Mouse (Mus musculus) kidney, embryonic 14.5 days (tissue): Measurements from ENCODE around the gene Txn1. TPM values are rescaled to one million over a fixed set of nuclear protein-coding genes. Genes with fewer than 3 reads are reported as not detected.
A peak's percentile ranks its signal among the peaks of the same experiment; 100 is the strongest.

Source experiments
- ATAC-seq: fragments of 200-750 bp; cut with Nextera tagmentation; 2 replicates; pipeline ENCODE4 v1.8.0; 2017; ENCODE audit warnings: moderate number of reproducible peaks, mild to moderate bottlenecking, moderate TSS enrichment, moderate library complexity; ENCODE audit not compliant: low FRiP score, low TSS enrichment
- H3K27ac ChIP-seq: fragments of 300-500 bp; sonication (generic); 2 replicates; pipeline ENCODE4 v1.5.1; 2014; ENCODE audit warnings: low read depth, mild to moderate bottlenecking, low read length, moderate library complexity, mixed read lengths
- H3K27me3 ChIP-seq: fragments of 300-500 bp; sonication (generic); 2 replicates; pipeline ENCODE4 v1.6.1; 2014; ENCODE audit warnings: mild to moderate bottlenecking, low read length; ENCODE audit not compliant: control insufficient read depth, insufficient read depth
- H3K36me3 ChIP-seq: fragments of 300-500 bp; sonication (generic); 2 replicates; pipeline ENCODE4 v1.6.1; 2014; ENCODE audit warnings: low read length, mixed read lengths; ENCODE audit not compliant: control insufficient read depth, insufficient read depth
- H3K4me1 ChIP-seq: fragments of 300-500 bp; sonication (generic); 2 replicates; pipeline ENCODE4 v1.6.1; 2014; ENCODE audit warnings: low read length, mixed read lengths; ENCODE audit not compliant: control insufficient read depth, insufficient read depth
- H3K4me2 ChIP-seq: fragments of 300-500 bp; sonication (generic); replicated peaks from 2 replicates; pipeline ENCODE4 v1.6.1; 2014; ENCODE audit warnings: low read depth, mild to moderate bottlenecking, low read length
- H3K4me3 ChIP-seq: fragments of 300-500 bp; sonication (generic); 2 replicates; pipeline ENCODE4 v1.5.1; 2014; ENCODE audit warnings: mild to moderate bottlenecking, low read length
- H3K9ac ChIP-seq: fragments of 300-500 bp; sonication (generic); 2 replicates; pipeline ENCODE4 v1.6.1; 2014; ENCODE audit warnings: low read depth, mild to moderate bottlenecking, low read length, moderate library complexity
- H3K9me3 ChIP-seq: fragments of 300-500 bp; sonication (generic); 2 replicates; pipeline ENCODE4 v1.6.1; 2016; ENCODE audit warnings: low read length; ENCODE audit not compliant: control insufficient read depth
- WGBS: fragments of 180-500 bp; shearing (Covaris S2); extraction: QIAGEN DNeasy Blood & Tissue Kit; methylation state at CpG from one replicate; pipeline ENCODE4 v1.1.7; 2014; 5-methylcytosine and 5-hydroxymethylcytosine counted together
- polyA plus RNA-seq: library from polyadenylated mRNA; unstranded; fragments of >200 nt; fragmentation: Nextera tagmentation; extraction: Ambion mirVana; gene quantifications from 2 replicates; pipeline ENCODE4 v1.2.1, GENCODE M21; 2014

Gene Txn1
- polyA plus RNA-seq, 1 experiment from 2014 or later, result 493 TPM

GRCm38 (mm10) chr4:57927464-57928205, 28.6 kb downstream of the Txn1 start:
- Histone ChIP-seq H3K9me3 (no peaks in the 10 kb centered on the region), H3K4me3 (no peak overlapping the region), H3K4me1 (no peaks in the 10 kb centered on the region), H3K4me2 (no peak overlapping the region), H3K9ac (no peak overlapping the region), H3K27ac (no peak overlapping the region), H3K36me3 (no peaks in the 10 kb centered on the region), H3K27me3 (no peaks in the 10 kb centered on the region)
- WGBS, result 25% methylated on average over 3 of the region's 3 CpGs
- ATAC-seq, result 0 out of 2 replicates have a peak, but pooled peaks have one; percentile 43

- ATAC-seq, result no peak
- 86% methylated on average over 6 of the region's 6 CpGs for WGBS
- 0 out of 2 replicates have a peak, but pooled peaks cover 3% of the 10 kb centered on the region for H3K4me1 ChIP-seq
These were observed 31.6 kb downstream of the Txn1 start for GRCm38 (mm10) chr4:57924556-57925071.

GRCm38 (mm10) chr4:57922171-57922570, 34.0 kb downstream of the Txn1 start:
- 49% methylated on average over 5 of the region's 5 CpGs for WGBS

More at GRCm38 (mm10) chr4:57924556-57925071, 31.6 kb downstream of the Txn1 start:
- no peak overlapping the region for H3K4me3 ChIP-seq
- no peaks in the 10 kb centered on the region for H3K36me3 ChIP-seq
- no peak overlapping the region for H3K27ac ChIP-seq
- no peaks in the 10 kb centered on the region for H3K9me3 ChIP-seq
- no peaks in the 10 kb centered on the region for H3K27me3 ChIP-seq
- H3K9ac ChIP-seq, result no peak overlapping the region
- no peak overlapping the region for H3K4me2 ChIP-seq

GRCm38 (mm10) chr4:57920522-57920921, 35.7 kb downstream of the Txn1 start:
- H3K4me3 ChIP-seq, result no peak overlapping the region
- H3K9me3 ChIP-seq, result no peaks in the 10 kb centered on the region
- ATAC-seq, result no peak
- H3K9ac ChIP-seq, result no peak overlapping the region
- WGBS, result 100% methylated on average over 1 of the region's 1 CpGs
- H3K36me3 ChIP-seq, result no peaks in the 10 kb centered on the region
- H3K4me2 ChIP-seq, result no peak overlapping the region
- no peak overlapping the region for H3K27ac ChIP-seq
- H3K4me1 ChIP-seq, result peaks cover 4% of the 10 kb centered on the region; the same call in 1 of the 2 replicates
- no peaks in the 10 kb centered on the region for H3K27me3 ChIP-seq

More at GRCm38 (mm10) chr4:57922171-57922570, 34.0 kb downstream of the Txn1 start:
- no peaks in the 10 kb centered on the region for H3K9me3 ChIP-seq
- no peaks in the 10 kb centered on the region for H3K27me3 ChIP-seq
- no peak overlapping the region for H3K4me2 ChIP-seq
- no peaks in the 10 kb centered on the region for H3K36me3 ChIP-seq
- no peak overlapping the region for H3K4me3 ChIP-seq
- H3K27ac ChIP-seq, result no peak overlapping the region
- H3K4me1 ChIP-seq, result 0 out of 2 replicates have a peak, but pooled peaks cover 3% of the 10 kb centered on the region
- H3K9ac ChIP-seq, result no peak overlapping the region
- ATAC-seq, result no peak

GRCm38 (mm10) chr4:57919494-57920423, 36.5 kb downstream of the Txn1 start:
- H3K27me3 ChIP-seq, result no peaks in the 10 kb centered on the region
- 8% methylated on average over 8 of the region's 8 CpGs for WGBS

GRCm38 (mm10) chr4:57916711-57917110, 39.5 kb downstream of the Txn1 start:
- no peaks in the 10 kb centered on the region for H3K36me3 ChIP-seq
- peaks cover 4% of the 10 kb centered on the region; the same call in 1 of the 2 replicates for H3K4me1 ChIP-seq
- H3K4me2 ChIP-seq, result no peak overlapping the region
- no peaks in the 10 kb centered on the region for H3K9me3 ChIP-seq
- no peak overlapping the region for H3K4me3 ChIP-seq
- no peaks in the 10 kb centered on the region for H3K27me3 ChIP-seq
- no peak overlapping the region for H3K9ac ChIP-seq
- H3K27ac ChIP-seq, result no peak overlapping the region
- no peak for ATAC-seq
- 64% methylated on average over 4 of the region's 4 CpGs for WGBS

More at GRCm38 (mm10) chr4:57919494-57920423, 36.5 kb downstream of the Txn1 start:
- Histone ChIP-seq H3K9me3 (no peaks in the 10 kb centered on the region), H3K4me1 (peaks cover 6% of the 10 kb centered on the region; the same call in 1 of the 2 replicates), H3K9ac (no peak overlapping the region), H3K36me3 (no peaks in the 10 kb centered on the region), H3K27ac (no peak overlapping the region), H3K4me3 (no peak overlapping the region), H3K4me2 (0 out of 2 replicates have a peak overlapping the region, but pooled peaks have one; percentile 2)
- ATAC-seq, result peak; percentile 47; the same call in 1 of the 2 replicates

- no peaks in the 10 kb centered on the region for H3K36me3 ChIP-seq
- peak within 1 kb of the TSS; percentile 8 for H3K9ac ChIP-seq
- peak within 1 kb of the TSS; percentile 15 for H3K4me3 ChIP-seq
- peak within 1 kb of the TSS; percentile 36 for H3K4me2 ChIP-seq
- H3K27ac ChIP-seq, result 0 out of 2 replicates have a peak within 1 kb of the TSS, but pooled peaks have one; percentile 24
- H3K9me3 ChIP-seq, result no peaks in the 10 kb centered on the region
- no peaks in the 10 kb centered on the region for H3K27me3 ChIP-seq
- peaks cover 4% of the 10 kb centered on the region; the same call in 1 of the 2 replicates for H3K4me1 ChIP-seq
- ATAC-seq, result no peak
- WGBS, result 11% methylated on average over 9 of the region's 9 CpGs
These were observed 40.0 kb downstream of the Txn1 start, which contains the start of gene D630039A03Rik for GRCm38 (mm10) chr4:57916201-57916661. D630039A03Rik (minus strand) TSS chr4:57916297.

GRCm38 (mm10) chr4:57915216-57915965, 40.8 kb downstream of the Txn1 start:
- Histone ChIP-seq H3K27ac (0 out of 2 replicates have a peak overlapping the region, but pooled peaks have one; percentile 24), H3K9ac (peak overlapping the region; percentile 8; the same call in 1 of the 2 replicates), H3K4me3 (peak overlapping the region; percentile 15), H3K4me1 (peaks cover 4% of the 10 kb centered on the region; the same call in 1 of the 2 replicates), H3K36me3 (no peaks in the 10 kb centered on the region), H3K9me3 (no peaks in the 10 kb centered on the region), H3K27me3 (no peaks in the 10 kb centered on the region), H3K4me2 (peak overlapping the region; percentile 36)
- no peak for ATAC-seq
- WGBS, result 36% methylated on average over 17 of the region's 17 CpGs
